Mouse (Mus musculus) intestine, embryonic 14.5 days (tissue): ENCODE results near the gene Olfr213. TPM values are rescaled to one million over a fixed set of nuclear protein-coding genes. Genes with fewer than 3 reads are reported as not detected.
A peak's percentile ranks its signal among the peaks of the same experiment; 100 is the strongest.

Experiments
- ATAC-seq: fragments of 200-750 bp; cut with Nextera tagmentation; replicated peaks from 2 replicates; pipeline ENCODE4 v1.8.0; 2017; ENCODE audit warnings: low read depth, moderate number of reproducible peaks, moderate TSS enrichment, moderate library complexity; ENCODE audit not compliant: low FRiP score, low TSS enrichment
- DNase-seq: peaks from one replicate; pipeline ENCODE4 v3.0.0-alpha.2; 2018; ENCODE audit warnings: low spot score
- H3K27ac ChIP-seq: fragments of 300-500 bp; sonication (generic); 2 replicates; pipeline ENCODE4 v1.5.1; 2014; ENCODE audit warnings: low read depth, mild to moderate bottlenecking, control low read depth
- H3K27me3 ChIP-seq: fragments of 300-500 bp; sonication (generic); replicated peaks from 2 replicates; pipeline ENCODE4 v1.6.1; 2014; ENCODE audit warnings: low read length, control low read depth; ENCODE audit not compliant: control insufficient read depth, insufficient read depth
- H3K36me3 ChIP-seq: fragments of 300-500 bp; sonication (generic); 2 replicates; pipeline ENCODE4 v1.6.1; 2014; ENCODE audit warnings: low read length, control low read depth; ENCODE audit not compliant: control insufficient read depth, insufficient read depth
- H3K4me1 ChIP-seq: fragments of 300-500 bp; sonication (generic); replicated peaks from 2 replicates; pipeline ENCODE4 v1.6.1; 2014; ENCODE audit warnings: low read length, control low read depth, mixed read lengths; ENCODE audit not compliant: control insufficient read depth, insufficient read depth
- H3K4me2 ChIP-seq: fragments of 300-500 bp; sonication (generic); 2 replicates; pipeline ENCODE4 v1.6.1; 2014; ENCODE audit warnings: low read length
- H3K4me3 ChIP-seq: fragments of 300-500 bp; sonication (generic); 2 replicates; pipeline ENCODE4 v1.5.1; 2014; ENCODE audit warnings: low read depth, low read length, control low read depth, mixed read lengths
- H3K9ac ChIP-seq: fragments of 300-500 bp; sonication (generic); 2 replicates; pipeline ENCODE4 v1.6.1; 2014; ENCODE audit warnings: mild to moderate bottlenecking, low read length
- H3K9me3 ChIP-seq: fragments of 300-500 bp; sonication (generic); 2 replicates; pipeline ENCODE4 v1.6.1; 2016; ENCODE audit warnings: low read length, control low read depth; ENCODE audit not compliant: control insufficient read depth
- WGBS: fragments of 180-500 bp; shearing (Covaris S2); extraction: QIAGEN DNeasy Blood & Tissue Kit; methylation state at CpG from one replicate; pipeline ENCODE4 v1.1.7; 2014; 5-methylcytosine and 5-hydroxymethylcytosine counted together
- polyA plus RNA-seq: library from polyadenylated mRNA; unstranded; fragments of >200 nt; fragmentation: Nextera tagmentation; extraction: Ambion mirVana; gene quantifications from 2 replicates; pipeline ENCODE4 v1.2.1, GENCODE M21; 2014

Olfr213 gene
- polyA plus RNA-seq, 1 experiment from 2014 or later, result not detected

DNA sequence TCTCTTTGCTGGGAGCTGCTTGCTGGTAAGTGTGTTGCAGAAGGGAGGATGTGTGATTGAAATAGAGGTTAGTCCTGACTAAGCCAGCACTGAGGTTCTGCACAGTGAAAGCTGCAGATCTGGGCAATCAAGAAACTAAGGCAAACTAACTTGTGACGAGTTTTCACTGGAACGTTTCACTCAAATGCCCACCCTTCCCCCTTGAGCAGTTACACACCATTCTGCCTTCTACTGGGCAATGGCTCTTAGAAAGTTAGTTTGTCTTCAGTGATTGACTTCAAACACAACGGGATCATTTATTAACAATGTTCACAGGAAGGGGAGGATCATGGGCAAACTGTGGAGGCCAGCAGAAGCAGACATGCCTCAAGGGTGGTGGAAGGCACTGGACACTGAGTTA lies 16.7 kb downstream of the Olfr213 start:
- Histone ChIP-seq H3K4me1 (no peaks in the 10 kb centered on the region), H3K27ac (no peak overlapping the region), H3K9me3 (no peaks in the 10 kb centered on the region), H3K9ac (no peak overlapping the region), H3K36me3 (no peaks in the 10 kb centered on the region), H3K27me3 (no peaks in the 10 kb centered on the region), H3K4me2 (no peak overlapping the region), H3K4me3 (no peak overlapping the region)
- DNase-seq (no peak), ATAC-seq (no peak)
- 64% methylated on average over 3 of the region's 3 CpGs for WGBS

- ATAC-seq (no peak), DNase-seq (peak; percentile 57)
- Histone ChIP-seq H3K9me3 (no peaks in the 10 kb centered on the region), H3K27me3 (no peaks in the 10 kb centered on the region), H3K27ac (no peak overlapping the region), H3K36me3 (no peaks in the 10 kb centered on the region), H3K4me3 (no peak overlapping the region), H3K4me1 (no peaks in the 10 kb centered on the region), H3K4me2 (no peak overlapping the region), H3K9ac (no peak overlapping the region)
- WGBS, result 38% methylated on average over 3 of the region's 3 CpGs
These were observed 31.6 kb downstream of the Olfr213 start for GRCm38 (mm10) chr6:116569834-116570233.

DNA sequence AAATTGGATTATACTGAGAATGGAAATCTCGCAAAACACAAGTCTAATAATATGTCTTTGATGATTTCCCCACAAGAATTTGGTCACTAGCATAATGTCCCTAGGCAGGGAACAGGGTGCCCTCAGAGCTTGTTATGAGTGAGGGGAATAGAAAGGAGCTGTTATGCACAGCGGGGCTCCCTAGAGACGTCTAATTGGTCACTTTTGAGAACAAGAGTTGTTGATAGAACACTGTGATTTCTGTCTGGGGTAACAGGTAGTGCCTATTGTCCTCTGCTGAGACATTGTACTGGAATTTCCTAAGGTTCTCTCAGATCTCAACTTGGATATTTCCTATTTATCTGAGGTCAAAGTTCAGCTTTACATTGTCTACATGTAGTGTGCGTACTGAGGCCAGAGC lies 45.8 kb downstream of the Olfr213 start, which contains the start of gene Olfr215:
TSS of gene Olfr215 (minus strand) at position 101 of the 400 bp plus-strand sequence.
- Histone ChIP-seq H3K9ac (no peak within 1 kb of the TSS), H3K36me3 (no peaks in the 10 kb centered on the region), H3K27me3 (no peaks in the 10 kb centered on the region), H3K4me1 (no peaks in the 10 kb centered on the region), H3K9me3 (no peaks in the 10 kb centered on the region), H3K4me3 (no peak within 1 kb of the TSS), H3K27ac (no peak within 1 kb of the TSS), H3K4me2 (no peak within 1 kb of the TSS)
- WGBS, result 81% methylated on average over 4 of the region's 4 CpGs
- DNase-seq (no peak), ATAC-seq (no peak)

Other genes with a start within 250 kb of the Olfr213 start
- 26.6 and 30.8 TPM in 2 replicates for gene March8, start 200.4 kb upstream of the Olfr213 start, polyA plus RNA-seq
- 0.44 and 1.0 TPM in 2 replicates for gene Alox5, start 77.3 kb upstream of the Olfr213 start, polyA plus RNA-seq
- not detected in 2 replicates for gene Olfr211, start 49.4 kb upstream of the Olfr213 start, polyA plus RNA-seq
- not detected in 2 replicates for gene Olfr212, start 31.9 kb upstream of the Olfr213 start, polyA plus RNA-seq
- gene Gm5580, start 12.7 kb downstream of the Olfr213 start, polyA plus RNA-seq, result 0.35 and 0.44 TPM in 2 replicates
- gene Olfr214, start 15.8 kb downstream of the Olfr213 start, polyA plus RNA-seq, result not detected in 2 replicates
- gene Olfr215, start 45.7 kb downstream of the Olfr213 start, polyA plus RNA-seq, result not detected in 2 replicates
- 147 and 164 TPM in 2 replicates for gene Zfp422, start 90.5 kb downstream of the Olfr213 start, polyA plus RNA-seq
- 24.1 and 26.1 TPM in 2 replicates for gene Depp1, start 112.2 kb downstream of the Olfr213 start, polyA plus RNA-seq
- gene Rassf4, start 135.5 kb downstream of the Olfr213 start, polyA plus RNA-seq, result 12.6 and 13.8 TPM in 2 replicates
- 0.04 and 0.05 TPM in 2 replicates for gene Tmem72, start 178.5 kb downstream of the Olfr213 start, polyA plus RNA-seq